Mouse (Mus musculus) urinary bladder, postnatal 36 days (tissue): ENCODE measurements around the gene Zcchc14.
A peak's percentile ranks its signal among the peaks of the same experiment; 100 is the strongest.

Experiments
- DNase-seq, 2 experiments: peaks; one replicate each; pipeline ENCODE4 v3.0.0; 2022; ENCODE audit warnings: low spot score in 2 of 2, mixed read lengths in 1 of 2

The Zcchc14 gene

DNA sequence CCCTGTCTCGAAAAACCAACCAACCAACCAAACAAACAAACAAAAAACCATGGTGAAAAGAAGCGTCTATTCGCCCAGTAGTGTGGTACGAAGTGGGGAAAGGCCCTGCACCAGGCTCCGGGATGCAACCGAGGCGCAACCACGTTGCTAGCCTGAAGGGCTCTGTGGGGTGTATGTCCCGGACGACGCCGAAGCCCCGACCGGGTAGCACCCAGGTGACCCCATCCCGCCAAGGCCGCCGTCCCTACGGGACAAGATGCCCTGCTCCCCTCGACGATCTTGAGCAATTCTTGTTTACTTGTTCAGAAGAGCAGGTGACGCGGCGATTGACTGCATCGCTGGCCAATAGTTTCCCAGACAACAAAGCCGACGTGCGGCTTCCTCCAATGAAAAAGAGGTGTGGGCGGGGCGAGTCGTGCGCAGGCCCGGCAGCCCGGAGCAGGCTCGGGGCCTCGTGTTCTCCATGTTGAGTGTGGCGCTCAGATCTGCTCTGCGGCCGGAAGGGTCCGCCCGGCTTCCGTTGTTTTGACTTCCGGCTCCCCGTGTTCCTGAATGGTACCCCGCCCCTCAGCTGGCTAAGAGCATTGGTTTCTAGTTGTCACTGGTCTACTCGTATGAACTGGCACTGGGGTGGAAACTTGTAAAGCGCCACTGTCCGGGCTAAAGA is 67.4 kb downstream of the Zcchc14 start:
- DNase-seq = peak; percentile 99

DNA sequence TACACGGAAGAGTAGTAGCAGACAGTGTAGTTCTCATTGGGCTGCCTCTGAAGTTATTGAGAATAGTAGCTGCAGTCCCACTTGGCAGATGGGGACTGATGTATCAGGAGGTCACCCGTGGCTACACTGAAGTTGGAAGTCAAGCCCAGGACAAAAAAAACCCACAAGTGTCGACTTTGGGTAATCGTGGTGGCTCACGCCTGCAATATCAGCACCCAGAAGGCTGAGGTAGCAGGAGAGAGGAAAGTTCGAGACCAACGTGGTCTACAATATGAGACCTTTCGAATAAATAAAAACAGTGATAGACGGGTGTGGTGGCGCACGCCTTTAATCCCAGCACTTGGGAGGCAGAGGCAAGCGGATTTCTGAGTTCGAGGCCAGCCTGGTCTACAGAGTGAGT is 68.0 kb downstream of the Zcchc14 start:
- DNase-seq = no peak

DNA sequence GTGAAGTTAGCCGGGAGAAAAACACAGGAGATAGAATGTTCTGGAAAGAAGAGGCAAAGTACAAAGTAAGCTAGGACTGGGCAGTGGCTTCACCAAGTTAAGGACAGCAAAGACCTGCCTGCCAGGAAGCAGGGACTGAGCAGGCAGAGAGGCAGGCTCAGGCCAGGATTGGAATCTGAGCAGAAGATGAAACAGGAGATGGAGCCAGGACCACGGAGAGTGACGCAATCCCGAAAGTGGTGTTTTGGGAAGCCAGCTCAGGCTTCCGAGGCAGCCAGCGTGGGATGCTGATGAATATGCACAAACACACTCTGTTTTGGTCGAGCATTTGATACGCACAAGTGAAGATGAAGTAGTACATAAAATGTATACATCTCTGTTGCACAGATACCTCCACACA is 69.0 kb downstream of the Zcchc14 start:
- DNase-seq = peak in 1 of 2 experiments; percentile 58

DNA sequence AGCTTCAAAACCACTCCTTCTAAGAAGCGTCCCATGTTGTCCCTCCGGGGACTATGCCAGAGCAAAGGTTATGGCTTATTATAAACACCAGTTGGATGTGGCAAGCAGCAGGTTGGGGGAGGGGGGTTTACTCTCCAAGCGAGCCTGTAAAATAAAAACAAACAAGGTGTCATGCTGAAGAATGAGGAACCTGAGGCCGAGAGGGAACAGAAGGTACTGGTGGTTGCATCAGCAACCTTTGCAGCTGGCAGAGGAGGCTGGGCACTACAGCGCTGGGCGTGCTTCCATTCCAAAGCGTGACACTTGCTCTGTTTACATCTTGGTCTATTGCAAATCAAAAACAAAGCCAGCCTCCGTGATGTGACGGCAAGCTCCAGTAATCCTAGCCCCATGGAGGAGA is 72.2 kb downstream of the Zcchc14 start:
- DNase-seq = peak in 1 of 2 experiments; percentile 57

DNA sequence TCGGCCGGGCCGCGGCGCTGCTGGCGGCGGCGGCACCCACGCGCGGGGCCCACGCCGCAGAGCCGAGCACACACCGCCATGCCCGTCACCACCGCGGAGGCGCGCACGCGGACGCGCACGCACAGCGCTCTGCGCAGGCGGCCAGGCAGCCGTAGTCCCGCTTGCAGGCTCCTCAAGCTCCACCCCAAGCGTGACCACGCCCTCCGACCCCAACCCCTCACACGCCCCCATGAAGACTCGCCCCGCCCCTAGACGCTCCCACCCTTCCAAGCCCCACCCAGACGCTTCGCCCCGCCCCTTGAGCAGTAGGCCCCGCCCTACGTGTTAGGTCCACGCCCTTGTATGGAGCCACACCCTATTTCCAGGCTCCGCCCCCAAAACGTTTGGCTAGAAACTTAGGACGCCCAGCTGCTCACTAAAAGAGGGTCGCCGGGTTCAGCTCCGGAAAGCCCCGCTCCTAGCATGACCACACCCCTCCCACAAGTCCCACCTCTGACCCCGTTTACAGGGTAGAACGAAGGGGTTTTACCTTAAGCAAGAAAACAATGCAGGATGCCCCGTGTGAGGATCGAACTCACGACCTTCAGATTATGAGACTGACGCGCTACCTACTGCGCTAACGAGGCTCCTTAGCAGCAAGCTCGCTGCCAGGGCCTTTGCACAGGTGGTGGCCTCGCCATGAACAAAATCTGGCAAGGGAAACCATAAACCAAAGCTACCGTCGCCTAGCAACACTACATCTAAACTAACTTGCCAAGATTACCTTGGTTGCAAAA is 73.8 kb downstream of the Zcchc14 start, which contains the start of gene Fbxo31:
TSS of gene Fbxo31 (minus strand) at position 131 of the 776 bp plus-strand sequence.
- DNase-seq = peak; percentile 77 to 91

DNA sequence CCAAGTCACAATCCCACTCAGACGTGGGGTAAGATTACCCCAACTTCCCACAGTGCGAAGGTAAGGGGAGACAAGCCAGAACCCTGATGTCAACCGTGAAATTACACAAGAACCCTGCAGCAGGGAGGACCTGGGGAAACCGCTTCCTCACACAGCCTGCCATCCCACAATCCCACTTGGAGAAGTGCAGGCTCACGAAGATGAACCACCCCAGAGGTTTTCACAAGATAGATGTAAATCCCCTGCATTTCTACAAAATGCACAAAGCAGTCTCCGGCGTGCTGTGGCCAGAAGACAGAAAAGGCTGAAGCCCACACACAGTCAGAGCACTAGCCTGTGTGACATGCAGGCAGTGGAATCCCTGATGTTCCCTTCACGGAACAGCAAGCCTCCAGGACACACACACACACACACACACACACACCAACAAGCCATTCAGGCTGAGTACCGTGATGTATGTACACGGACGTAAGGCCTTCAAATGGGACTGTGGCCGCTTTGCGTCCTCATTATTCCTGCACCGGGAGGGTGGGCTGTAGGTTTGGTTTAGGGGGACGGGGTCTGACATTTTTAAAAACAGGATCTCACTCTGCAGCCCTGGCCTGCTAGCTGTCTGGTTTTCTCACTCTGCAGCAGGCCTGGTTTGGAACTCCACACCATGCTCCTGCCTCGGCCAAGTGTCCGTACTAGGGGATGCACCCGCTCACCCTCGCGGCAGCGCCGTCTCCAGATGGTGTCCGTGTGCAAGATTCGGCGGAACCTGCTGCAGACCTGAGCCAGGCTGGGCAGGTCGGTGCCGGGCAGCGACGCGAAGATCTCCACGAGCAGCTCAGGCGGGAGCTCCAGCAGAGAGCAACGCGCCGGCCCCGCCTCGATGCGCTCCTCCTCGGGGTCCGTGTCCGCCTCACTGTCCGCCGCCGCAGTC is 74.7 kb downstream of the Zcchc14 start:
- no peak for DNase-seq

DNA sequence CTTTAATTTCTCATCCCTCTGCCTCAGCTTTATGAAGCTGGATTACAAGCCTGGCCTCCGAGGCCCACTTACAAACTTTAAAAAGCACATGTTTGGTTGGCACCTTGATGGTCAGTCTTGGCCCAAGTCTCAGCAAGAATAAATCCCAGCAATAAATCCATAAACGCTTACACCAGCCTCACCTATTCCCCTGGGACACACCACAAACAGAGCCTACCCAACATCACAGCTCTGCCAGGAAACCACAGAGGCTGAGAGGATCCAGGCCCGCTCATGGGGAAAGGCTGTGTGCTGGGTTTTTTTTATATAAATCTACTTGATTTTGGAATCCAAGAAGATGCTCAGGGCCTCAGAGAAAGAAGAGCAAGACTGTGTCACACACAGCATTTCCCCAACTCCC is 77.0 kb downstream of the Zcchc14 start:
- no peak for DNase-seq

DNA sequence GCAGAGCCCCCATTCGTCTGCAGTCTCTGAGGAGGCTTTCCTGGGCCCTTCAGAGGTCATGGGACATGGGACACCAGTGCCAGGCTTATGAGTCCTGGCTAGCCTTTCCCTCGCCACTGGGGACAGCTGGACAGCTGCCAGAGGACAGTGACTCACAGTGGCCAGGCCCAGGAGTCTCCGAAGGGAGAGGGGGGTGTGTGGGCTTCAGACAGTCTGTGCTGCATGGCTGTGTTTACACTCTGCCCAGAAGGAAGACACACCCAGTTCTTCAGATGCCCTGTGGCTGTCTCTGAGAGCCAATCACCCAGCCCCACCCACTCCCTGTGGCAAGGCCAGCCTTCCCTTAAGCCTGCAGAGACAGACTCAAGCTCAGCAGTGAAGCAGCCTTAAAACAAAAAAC is 79.4 kb downstream of the Zcchc14 start:
- peak; percentile 70 to 83 for DNase-seq

DNA sequence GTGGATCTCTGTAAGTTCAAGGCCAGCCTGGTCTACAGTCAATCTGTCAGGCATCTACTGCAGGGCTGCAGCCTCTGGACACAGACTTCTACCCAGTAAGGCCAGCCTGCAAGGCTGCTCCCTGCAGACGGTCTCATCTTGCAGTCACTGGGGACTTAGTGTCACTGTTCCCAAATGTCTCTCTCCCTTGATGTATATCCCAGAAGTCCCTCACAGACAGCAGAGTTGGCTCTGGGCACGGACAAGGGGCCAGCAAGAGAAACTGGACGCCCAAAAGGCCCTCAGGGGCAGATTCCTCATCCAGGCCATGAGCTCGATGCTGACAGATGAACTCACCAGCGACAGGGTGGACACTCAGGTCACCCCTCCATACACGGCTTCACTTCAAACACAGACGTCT is 80.6 kb downstream of the Zcchc14 start:
- no peak for DNase-seq

DNA sequence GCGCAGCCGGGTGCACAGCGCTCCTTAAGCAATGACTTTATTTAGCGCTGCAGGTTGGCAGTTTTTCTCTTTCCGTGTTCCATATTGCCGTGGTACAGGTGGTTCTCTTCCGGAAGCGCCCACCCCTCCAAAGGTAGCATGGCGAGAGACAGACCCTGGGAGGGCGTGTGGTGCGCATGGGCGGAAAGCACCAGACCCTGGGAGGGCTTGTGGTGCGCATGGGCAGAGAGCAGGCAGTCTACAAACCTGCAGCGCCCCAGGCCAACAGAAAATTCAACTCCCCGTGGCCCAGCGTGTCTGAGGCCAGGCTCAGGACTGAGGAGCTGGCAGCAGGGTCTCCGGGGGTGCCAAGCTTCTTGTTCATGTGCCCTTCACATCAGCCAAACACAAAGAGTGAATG is 81.9 kb downstream of the Zcchc14 start:
- DNase-seq = no peak

DNA sequence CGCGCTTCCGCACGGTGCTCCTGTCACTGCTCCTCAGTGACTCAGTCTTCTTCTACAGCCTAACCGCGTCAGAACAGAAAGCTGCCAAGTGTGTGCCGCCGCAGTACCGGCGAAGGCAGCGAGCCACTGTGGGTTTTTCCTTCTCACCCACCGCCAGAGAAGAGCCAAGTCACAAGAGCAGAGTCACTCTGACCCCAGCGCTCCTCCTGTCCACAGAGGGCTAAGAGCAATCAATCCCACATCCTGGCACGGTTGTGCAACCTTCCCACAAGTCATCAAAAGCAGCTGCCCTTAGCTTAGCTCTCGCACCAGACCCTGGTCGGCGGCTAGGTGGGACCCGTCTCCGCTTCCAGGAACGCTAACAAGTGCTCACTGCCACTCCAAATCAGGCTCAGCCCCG is 82.4 kb downstream of the Zcchc14 start:
- DNase-seq = no peak

DNA sequence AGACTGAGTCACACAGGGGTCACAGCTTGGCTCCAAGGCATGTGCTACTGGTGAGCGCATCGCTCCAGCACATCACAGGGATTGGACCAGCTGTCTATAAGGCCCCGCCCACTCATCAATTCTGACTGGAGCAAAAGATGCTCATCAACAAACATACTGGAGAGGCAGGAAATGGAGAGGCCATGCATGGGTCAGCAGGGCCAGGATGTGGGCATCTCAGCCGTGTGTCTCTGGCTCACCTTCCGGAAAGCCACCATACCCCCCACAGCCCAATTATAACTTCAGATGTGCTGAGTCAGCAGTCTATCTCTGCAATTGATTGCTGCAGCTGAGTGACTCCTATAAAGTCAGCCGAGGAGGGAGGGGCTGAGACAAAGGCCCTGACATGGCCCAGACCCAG is 84.4 kb downstream of the Zcchc14 start:
- no peak for DNase-seq

DNA sequence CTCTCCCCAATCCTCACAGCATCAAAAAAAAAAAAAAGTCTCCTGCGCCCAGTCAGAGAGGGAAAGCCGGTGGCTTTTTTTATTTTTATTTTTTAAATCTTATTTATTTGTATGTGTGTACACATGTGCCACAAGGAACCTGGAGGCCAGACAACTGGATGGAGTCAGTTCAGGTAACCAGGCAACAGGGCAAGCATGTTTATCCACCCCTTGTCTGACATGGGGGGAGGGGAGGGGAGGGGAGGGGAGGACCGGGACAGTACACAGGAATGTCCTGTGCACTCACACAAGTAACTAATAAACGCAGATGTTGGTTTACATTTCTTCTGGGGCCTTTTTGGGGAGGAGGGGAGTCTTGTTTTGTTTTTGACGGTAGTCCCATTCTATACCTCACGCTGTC is 89.0 kb downstream of the Zcchc14 start:
- DNase-seq = no peak

DNA sequence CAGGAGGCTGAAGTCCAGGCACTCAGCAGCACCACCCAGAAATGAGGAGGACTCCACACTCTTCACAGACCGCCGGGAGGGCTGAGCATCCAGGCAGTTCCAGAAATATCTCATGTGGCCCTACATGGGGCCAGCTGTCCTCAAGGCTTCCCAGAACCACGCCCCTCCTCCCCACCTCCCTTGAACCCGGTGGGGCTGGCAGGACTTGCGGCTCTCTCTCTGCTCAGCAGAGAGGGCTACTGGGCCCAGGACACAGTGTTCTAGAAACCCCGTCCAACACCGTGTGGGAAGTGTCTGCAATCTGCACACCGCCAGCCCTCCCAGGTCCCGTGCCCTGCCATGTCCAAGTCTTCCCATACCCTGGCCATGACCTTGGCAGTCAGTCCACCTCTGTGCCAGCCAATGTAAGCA is 89.8 kb downstream of the Zcchc14 start:
- peak in 1 of 2 experiments; percentile 79 for DNase-seq

DNA sequence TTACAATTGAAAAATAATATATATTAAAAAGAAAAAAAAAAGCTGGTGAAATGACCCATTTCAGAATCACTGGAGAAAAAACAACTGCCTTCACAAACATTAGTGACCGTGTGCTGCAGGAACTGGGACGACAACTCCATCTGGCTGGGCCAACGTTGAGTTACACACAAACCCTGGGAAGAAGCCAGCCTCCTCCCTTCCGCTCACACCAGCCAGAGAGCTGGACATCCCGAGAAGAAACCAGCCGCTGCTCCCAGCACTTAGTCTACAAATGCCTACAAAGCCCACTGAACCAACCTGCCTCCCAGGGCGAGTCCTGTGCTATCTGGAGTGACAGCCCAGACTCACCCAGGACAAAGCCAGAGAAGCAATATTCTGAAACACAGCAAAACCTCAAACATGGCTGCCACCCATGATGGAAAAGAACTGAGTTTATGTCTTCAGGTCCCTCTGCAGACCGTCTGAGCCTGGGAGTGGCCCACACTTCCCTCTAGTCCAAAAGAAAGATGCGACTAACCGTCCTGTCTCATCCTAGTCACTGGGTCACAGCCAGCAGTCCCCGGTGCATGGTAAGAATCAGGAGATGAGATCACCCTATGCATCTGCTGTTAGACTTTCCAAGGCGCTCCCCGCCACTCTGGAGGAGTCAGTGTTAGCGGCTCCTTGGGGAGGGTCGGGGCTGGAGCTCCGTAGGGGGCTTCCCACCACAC is 90.9 kb downstream of the Zcchc14 start:
- peak in 1 of 2 experiments; percentile 70 for DNase-seq

DNA sequence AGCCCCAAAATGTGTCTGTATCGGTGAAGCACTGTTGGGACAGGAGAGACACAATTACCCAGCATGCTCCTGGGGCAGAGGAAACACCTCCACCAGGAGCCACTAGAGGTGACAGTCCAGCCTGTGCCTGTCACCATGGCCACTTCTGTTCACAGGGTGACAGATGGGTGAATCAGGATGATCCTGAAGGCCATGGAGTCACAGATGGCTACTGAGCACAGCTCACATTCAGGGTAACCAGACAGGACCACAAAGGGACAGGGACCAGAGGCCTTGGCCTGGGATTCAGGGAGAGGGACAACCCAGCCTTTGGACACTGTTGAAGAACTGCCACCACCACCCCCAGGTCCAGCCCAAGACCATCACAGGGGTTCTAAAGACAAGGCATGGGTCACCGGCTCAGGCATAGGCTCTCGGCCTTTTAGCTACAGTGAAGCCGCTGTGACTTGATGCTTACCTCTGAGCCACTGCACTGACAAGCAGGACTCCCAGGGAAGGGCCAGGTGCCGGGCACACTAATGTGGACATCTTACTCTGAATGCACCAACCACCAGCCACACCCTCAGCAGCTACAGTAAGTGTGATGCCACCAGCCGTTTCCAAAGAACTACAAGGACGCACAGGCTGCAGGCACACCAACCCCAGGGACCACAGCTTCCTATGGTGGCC is 92.1 kb downstream of the Zcchc14 start:
- no peak for DNase-seq

DNA sequence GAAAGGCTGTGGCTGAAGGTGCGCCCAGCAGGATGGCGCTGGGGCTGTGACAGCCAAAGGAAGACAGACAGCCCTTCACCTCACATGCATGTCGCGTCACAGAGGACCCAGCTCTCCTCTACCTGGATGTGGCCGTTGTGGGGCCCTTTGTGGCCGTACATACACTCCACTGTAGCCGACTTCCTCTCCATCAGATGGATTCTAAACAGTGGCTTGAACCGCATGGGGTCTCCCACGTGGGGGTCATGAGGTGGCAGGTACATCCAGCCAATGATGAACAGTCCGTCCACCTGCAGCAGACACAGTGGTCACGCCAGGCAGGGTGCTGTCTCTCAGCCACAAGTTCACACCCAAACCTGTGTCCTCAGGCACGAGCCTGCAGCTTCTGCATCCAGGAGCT is 92.9 kb downstream of the Zcchc14 start:
- DNase-seq = no peak

DNA sequence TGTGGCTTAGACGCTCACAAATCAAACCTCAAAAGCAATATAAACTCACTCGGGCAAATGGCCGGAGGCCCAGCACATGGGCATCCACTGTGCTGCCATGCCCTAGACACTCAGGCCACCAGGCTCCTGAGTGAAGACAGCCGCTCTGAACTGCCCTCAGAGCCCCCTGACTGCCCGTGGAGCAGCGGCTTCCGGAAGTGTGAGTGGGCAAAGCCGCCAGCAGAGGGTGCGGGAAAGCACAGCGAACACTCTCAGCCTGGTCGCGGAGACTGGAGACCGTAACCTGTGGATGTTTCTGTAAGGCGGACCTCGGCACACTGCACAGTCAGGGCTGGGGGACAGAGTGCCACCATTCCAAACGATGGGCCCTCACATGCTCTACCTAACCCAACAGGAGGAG is 94.2 kb downstream of the Zcchc14 start:
- no peak for DNase-seq

DNA sequence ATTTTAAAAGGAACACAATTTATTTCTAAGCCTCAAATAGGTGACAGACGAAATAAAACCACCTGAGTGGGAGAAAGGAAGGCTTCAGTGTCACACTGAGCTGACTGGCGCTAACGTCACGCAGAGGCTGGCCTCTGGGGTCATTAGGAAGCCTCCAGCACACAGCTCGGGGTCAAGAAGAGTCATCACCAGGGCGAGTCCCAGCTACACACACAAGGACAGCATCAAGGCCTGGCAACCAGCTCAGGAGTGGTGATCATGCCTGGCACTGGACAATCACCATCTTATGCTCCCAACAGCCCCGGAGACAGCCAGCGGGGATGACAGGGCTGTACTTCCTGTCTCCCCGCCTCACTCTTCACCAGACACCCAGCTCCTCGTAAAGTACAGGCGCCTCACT is 95.0 kb downstream of the Zcchc14 start:
- no peak for DNase-seq

DNA sequence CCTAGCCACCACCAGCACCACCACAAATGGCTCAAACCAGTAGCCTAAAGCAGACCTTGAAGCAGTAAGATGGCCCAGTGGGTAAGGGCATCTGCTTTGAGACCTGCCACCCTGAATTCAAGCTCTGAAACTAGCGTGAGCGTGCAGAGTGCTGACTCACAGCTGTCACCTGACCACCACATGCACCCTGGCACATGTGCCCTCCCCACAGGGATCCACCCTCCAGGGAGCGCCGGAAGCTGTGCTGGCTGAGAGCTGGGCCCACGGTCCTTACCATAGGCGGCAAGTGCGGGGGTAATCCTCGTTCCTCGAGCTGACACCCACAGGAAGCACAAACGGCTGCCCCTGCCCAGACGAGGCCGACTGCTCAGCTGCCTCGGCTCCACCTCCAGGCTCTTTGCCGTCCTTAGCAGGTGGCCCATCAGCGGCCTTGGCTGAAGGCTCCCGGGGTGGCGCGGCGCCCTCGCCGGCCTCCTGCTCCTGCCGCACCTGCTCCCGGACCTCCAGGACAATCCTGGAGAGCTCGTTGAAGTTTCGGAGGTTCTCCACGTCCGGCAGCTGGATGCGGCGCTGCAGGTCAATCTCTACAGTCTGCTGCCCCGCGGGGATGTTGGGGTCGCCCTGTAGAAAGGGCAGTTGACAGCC is 98.7 kb downstream of the Zcchc14 start:
- no peak for DNase-seq

DNA sequence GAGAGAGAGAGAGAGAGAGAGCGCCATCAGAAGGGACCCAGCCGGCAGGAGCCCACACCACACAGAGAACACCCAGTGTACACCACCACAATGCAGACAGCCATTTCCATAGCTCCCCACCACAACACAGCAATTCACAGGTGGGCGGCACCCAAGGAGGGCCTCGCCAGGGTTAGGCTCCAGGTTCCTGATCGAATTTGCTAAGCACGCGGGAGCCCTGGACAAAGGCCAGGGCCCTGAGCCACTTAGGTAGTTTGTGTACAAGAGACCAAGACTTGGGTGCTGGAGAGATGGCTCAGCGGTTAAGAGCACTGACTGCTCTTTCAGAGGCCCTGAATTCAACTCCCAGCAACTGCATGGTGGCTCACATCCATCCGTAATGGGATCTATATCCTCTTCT is 100.2 kb downstream of the Zcchc14 start:
- no peak for DNase-seq
